Mouse (Mus musculus): ENCODE measurements around the gene Vmn1r209.
"Not testable (repeated sequence)": the region's sequence is repeated elsewhere in the genome, so short reads cannot be mapped to it uniquely, and the experiment has no call there.

Gene Vmn1r209

DNA sequence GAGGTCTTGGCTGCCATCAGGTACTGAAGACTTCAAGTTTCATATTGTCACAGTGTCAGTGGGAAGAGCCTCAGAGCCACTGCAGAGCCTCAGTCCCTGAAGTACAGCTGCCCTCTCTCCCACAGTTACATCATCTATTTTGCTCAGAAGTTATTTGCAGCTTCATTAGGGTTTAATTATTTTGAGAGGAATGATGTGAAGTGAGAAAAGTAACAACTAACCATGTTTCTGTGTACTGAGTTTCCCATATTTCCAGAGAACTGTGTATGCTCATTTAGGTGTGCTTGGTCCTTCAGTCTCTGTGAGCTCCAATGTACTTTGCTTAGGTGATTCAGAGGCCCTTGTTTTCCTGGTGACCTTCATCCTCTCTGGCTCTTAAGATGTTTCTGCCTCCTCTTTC lies at the start of gene Vmn1r209:
Gene Vmn1r209 (minus strand): TSS at position 101 of the 400 bp plus-strand sequence.
- not testable (repeated sequence) for DNase-seq

DNA sequence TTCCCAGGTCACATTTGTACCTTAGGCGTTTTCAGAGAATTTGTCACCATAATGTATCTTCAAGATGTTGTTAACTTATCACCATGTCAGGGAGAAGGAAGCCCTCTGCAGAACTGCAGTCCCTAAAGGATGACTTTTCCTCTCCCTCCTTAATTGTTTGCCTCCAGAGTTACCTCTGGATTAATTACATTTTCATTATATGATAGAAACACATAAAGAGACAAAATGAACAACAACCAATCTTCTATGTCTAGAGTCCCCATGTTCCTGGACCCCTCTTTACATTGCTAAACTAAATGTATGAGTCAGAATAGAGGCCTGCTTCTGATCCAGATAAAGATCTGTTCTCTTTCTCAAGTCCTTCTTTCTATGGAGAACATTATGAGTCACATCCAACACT lies 48.0 kb upstream of the Vmn1r209 start, which contains the start of gene Vmn1r211:
Gene Vmn1r211 (minus strand): TSS at position 101 of the 400 bp plus-strand sequence.
- DNase-seq: no peak

DNA sequence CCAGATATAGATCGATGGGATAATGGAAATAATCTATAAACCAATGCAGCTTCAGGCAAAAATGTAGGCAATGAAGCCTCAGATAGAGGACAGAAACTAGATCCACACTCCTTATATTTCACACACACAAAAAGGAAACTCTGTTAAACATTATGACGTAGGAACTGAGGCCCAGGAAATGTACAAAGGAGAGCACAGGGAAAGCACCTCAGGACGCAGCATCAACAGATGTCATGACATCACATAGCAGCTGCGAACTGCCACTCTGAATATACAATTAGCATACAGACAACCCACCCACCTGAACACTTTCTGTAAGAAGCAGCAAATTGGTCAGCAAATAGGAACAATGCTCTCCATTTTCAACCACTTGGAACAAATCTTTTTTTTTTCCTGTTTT lies 45.3 kb upstream of the Vmn1r209 start:
- no peak for DNase-seq

DNA sequence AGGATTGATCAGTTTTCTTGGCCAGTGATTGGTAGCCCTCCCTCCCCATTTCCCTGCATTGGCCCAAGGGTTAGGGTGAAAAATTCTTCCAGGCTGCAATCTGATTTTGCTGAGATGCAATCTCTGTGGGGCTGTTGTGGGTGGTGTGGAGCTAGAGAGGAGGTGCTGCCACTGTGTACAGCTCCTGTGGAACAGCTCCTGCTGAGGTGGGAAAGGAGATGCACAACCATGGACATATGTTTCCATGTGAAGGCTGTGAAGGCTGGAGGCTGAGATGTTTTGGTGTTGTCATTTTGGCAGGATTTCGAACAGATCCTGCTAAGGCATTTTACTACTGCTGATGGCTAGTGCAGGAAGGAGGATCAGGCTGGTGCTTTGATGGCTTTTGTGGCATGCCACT lies 37.3 kb upstream of the Vmn1r209 start:
- DNase-seq: no peak

DNA sequence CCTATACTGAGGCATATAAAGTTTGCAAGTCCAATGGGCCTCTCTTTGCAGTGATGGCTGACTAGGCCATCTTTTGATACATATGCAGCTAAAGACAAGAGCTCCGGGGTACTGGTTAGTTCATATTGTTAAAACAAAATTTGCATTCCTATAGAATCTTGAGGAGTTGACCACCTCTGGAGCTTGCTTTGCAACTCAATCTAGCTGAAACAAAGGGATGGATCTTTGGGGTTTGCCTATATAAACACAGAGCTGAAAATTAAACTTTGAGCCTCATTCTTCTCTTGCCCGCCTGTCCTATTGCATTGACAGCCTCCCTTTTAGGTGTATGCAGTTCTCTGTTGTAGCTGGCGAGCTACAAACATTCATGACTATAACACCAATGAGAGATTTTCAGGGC lies 34.8 kb upstream of the Vmn1r209 start:
- not testable (repeated sequence) for DNase-seq

- no peak for DNase-seq
Measured at GRCm38 (mm10) chr13:22831248-22831647, 21.8 kb upstream of the Vmn1r209 start, which contains the start of gene Vmn1r210. Gene Vmn1r210 (minus strand): TSS chr13:22831348.

DNA sequence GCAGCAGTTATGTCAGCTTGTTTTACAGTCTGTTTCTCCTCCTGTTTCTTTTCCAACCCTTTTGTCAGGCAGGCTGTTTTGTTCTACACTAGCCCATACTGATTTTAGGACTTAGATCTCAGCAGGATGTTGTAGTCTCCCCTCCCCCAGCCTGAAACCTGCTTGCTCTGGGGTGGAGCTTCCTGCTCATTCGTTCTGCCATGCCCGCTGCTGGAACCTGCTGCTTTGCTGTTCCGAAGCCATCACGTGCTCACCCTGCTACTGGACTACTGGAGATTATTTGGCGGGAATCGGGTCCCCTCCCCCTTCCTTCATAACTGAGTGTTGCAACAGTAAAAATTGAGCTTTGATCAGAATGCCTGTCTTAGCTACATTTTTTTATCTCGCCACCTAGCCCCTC lies 19.9 kb upstream of the Vmn1r209 start:
- not testable (repeated sequence) for DNase-seq

- not testable (repeated sequence) for DNase-seq
Measured at GRCm38 (mm10) chr13:22821601-22822000, 12.1 kb upstream of the Vmn1r209 start.

DNA sequence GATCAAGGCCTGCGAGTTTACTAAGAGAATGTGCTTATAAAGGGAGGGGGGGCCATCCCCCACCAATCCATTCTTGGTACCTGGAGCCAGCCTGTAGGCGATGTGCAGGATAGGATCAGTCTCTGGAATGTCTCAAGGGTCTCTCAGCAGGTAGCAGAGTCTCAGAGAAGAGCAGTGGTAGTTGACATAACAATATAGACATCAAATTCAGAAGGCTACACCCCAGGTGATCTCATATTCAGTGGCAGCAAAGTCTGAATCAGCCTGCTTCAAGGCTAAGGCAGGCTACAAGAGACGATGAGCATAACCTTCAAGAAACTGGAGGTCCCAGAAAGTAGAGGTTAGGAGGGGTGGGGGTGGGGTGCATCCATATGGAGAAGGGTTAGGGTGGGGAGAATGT lies 21.4 kb downstream of the Vmn1r209 start:
- DNase-seq: not testable (repeated sequence)

GRCm38 (mm10) chr13:22784159-22784558 lies 25.3 kb downstream of the Vmn1r209 start:
- not testable (repeated sequence) for DNase-seq

DNA sequence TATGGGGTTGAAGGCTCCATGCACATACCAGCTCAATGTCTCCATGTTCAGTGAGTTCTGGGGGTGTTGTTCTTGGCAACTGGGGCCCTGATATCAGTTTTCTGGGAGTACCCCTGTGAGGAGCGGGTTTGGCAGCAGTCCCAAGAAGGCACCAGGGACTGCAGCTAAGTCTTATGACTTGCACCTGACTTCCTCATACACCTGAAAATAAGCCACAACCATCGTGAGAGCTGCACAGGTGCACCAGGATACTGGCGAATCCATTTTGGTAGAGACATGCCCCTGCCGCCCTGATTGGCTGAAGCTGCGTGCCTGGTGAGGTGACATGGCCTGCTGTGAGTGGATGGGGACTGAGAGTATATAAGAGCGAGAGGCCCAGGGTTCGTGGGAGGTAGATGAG lies 32.2 kb downstream of the Vmn1r209 start, which contains the start of gene Vmn1r208:
Gene Vmn1r208 (minus strand): TSS at position 101 of the 400 bp plus-strand sequence.
- DNase-seq: not testable (repeated sequence)

GRCm38 (mm10) chr13:22771592-22771991 lies 37.9 kb downstream of the Vmn1r209 start:
- DNase-seq: not testable (repeated sequence)

All from lung, adult 18-20 months (tissue).